Comparison of ENCODE assay signal across 28 mouse cellular contexts in the genomic region with DNA sequence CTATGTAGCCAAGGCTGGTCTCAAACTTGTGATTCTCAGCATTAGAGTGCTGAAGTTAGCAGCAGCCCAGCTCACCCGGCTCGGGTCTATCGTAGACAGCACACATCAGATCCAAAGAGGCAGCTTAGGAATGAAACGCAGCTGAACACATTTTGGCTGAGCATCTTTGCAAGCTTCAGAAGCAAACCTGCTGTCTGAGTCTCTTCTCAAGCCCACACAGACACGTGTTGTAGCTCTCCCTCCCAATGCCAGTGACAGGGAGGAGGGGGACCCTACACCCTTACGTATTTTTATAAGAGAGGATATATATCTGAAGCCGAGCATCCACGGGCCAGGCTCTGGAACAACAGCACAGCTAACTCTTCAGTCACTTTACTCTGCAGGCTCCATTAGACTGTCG. TPM values are rescaled to one million over a fixed set of nuclear protein-coding genes. Genes with fewer than 3 reads are reported as not detected.
DNase-seq lines count a peak whose midpoint lies in the region; ATAC-seq and TF ChIP-seq lines count a peak whose summit lies in the region.
"Had no signal": no experiment of that assay in that cellular context is flagged by ENCODE, and none has a peak within 500 bp of the region (broad histone marks: within the 10 kb centered on the region; RNA-seq: fewer than 3 reads in every experiment).

No protein-coding gene starts in this region.

- WGBS in kidney, postnatal 0 days, result 82% methylated on average over 9 of the region's 9 CpGs
- WGBS in kidney, embryonic 14.5 days, result 78% methylated on average over 9 of the region's 9 CpGs

- H3K36me3 ChIP-seq in kidney, postnatal 0 days (ENCODE audit: insufficient read depth, low read length), result peaks cover 17% of the 10 kb centered on the region
- peaks cover 14% of the 10 kb centered on the region for H3K36me3 ChIP-seq in kidney, embryonic 14.5 days (ENCODE audit: control insufficient read depth, insufficient read depth, low read length)

- DNase-seq in frontal cortex, postnatal 25 days (ENCODE audit: low spot score in 2 of 2), result no peak
- no peak for DNase-seq in kidney, postnatal 0 days (ENCODE audit: low spot score)
- DNase-seq in left cerebral cortex, postnatal 14 days (ENCODE audit: low spot score in 2 of 2), result peak; percentile 25 to 47
- no peak for DNase-seq in left cerebral cortex, adult 8-10 months (ENCODE audit: low spot score in 2 of 2)
- DNase-seq in telencephalon, adult 2 months (ENCODE audit: low read depth, low spot score), result peak; percentile 11
- DNase-seq: adrenal gland, adult 8-10 months; adrenal gland, postnatal 36 days; B cell, adult 2 months; cerebellum, adult 11 months; cerebellum, adult 8-10 months; cerebellum, postnatal 14 days; embryo, embryonic 11 days; gastrocnemius, postnatal 10 days; heart, adult 18-20 months; heart, postnatal 14 days had no signal

- H3K9ac ChIP-seq in kidney, postnatal 0 days (ENCODE audit: low read depth, low read length), result no peak overlapping the region
- no peak overlapping the region for H3K9ac ChIP-seq in kidney, embryonic 14.5 days (ENCODE audit: low read depth, low read length)
- H3K9ac ChIP-seq: embryonic facial prominence, embryonic 15.5 days; heart, embryonic 15.5 days had no signal

- intact Hi-C loops in left cerebral cortex, postnatal 14 days (cut with DNase I), result no loop called here

- H3K27ac ChIP-seq in kidney, postnatal 0 days, result peak overlapping the region; percentile 79; the same call in 1 of the 2 replicates
- no peak overlapping the region for H3K27ac ChIP-seq in kidney, embryonic 14.5 days (ENCODE audit: low read depth, low read length)
- H3K27ac ChIP-seq: embryonic facial prominence, embryonic 15.5 days; forebrain, embryonic 10.5 days; heart, embryonic 15.5 days had no signal

- no peak overlapping the region for H3K4me2 ChIP-seq in kidney, postnatal 0 days (ENCODE audit: low read length)
- no peak overlapping the region for H3K4me2 ChIP-seq in kidney, embryonic 14.5 days (replicated peaks; ENCODE audit: low read depth, low read length)
- H3K4me2 ChIP-seq: embryonic facial prominence, embryonic 15.5 days; heart, embryonic 11.5 days; heart, embryonic 15.5 days had no signal

- peak; percentile 57; the same call in 1 of the 2 replicates for ATAC-seq in frontal cortex, adult (ENCODE audit: low TSS enrichment)
- ATAC-seq in kidney, postnatal 0 days (replicated peaks; ENCODE audit: low FRiP score, low read depth), result no peak
- no peak for ATAC-seq in kidney, embryonic 14.5 days (ENCODE audit: low FRiP score, low TSS enrichment)
- ATAC-seq: CD4-positive, CD25-positive, alpha-beta regulatory T cell, adult 4 months; forebrain, embryonic 14.5 days had no signal

- TF ChIP-seq CTCF in kidney, postnatal 0 days (IDR thresholded peaks at IDR 0.05; ENCODE audit: low read depth), result no peak

- no peaks in the 10 kb centered on the region for H3K4me1 ChIP-seq in kidney, postnatal 0 days (replicated peaks; ENCODE audit: insufficient read depth, low read length)
- H3K4me1 ChIP-seq in kidney, embryonic 14.5 days (ENCODE audit: control insufficient read depth, insufficient read depth, low read length), result no peaks in the 10 kb centered on the region
- H3K4me1 ChIP-seq: embryonic facial prominence, embryonic 15.5 days; forebrain, embryonic 10.5 days had no signal

- H3K27me3 ChIP-seq in kidney, postnatal 0 days (ENCODE audit: insufficient read depth, low read length), result no peaks in the 10 kb centered on the region
- no peaks in the 10 kb centered on the region for H3K27me3 ChIP-seq in kidney, embryonic 14.5 days (ENCODE audit: control insufficient read depth, insufficient read depth, low read length)
- H3K27me3 ChIP-seq: embryonic facial prominence, embryonic 15.5 days; heart, embryonic 15.5 days had no signal

- H3K9me3 ChIP-seq in kidney, postnatal 0 days (replicated peaks; ENCODE audit: low read length), result no peaks in the 10 kb centered on the region
- H3K9me3 ChIP-seq in kidney, embryonic 14.5 days (ENCODE audit: control insufficient read depth, low read length), result no peaks in the 10 kb centered on the region
- H3K9me3 ChIP-seq: embryonic facial prominence, embryonic 15.5 days; forebrain, embryonic 10.5 days; G1E; heart, embryonic 15.5 days had no signal

- H3K4me3 ChIP-seq in kidney, postnatal 0 days (replicated peaks; ENCODE audit: low read depth, low read length), result no peak overlapping the region
- H3K4me3 ChIP-seq in kidney, embryonic 14.5 days (ENCODE audit: low read length), result no peak overlapping the region
- H3K4me3 ChIP-seq: embryonic facial prominence, embryonic 15.5 days; erythroblast, embryonic 14.5 days; forebrain, embryonic 10.5 days; heart, embryonic 15.5 days had no signal

RNA-seq across cellular contexts. Expression of a gene that starts 27.8 kb away (rescaled TPM):
- polyA plus RNA-seq in kidney, postnatal 0 days (2015; fragmentation: Nextera tagmentation; extraction: Ambion mirVana), result 95.1 and 99.1 TPM in 2 replicates
- polyA plus RNA-seq in kidney, embryonic 14.5 days (2014; fragmentation: Nextera tagmentation; extraction: Ambion mirVana), result 59.7 and 87.4 TPM in 2 replicates
- under 1 TPM in 1 of 2 experiments, not detected in 1; 0.17 TPM for total RNA-seq in left cerebral cortex, postnatal 14 days (2021)
- 1 to 10 TPM in 1 of 4 experiments, under 1 TPM in 1, not detected in 2; 0.28 to 1.4 TPM for total RNA-seq in left cerebral cortex, adult 8-10 months (2022)

RNA-seq across cellular contexts. Expression of a gene that starts 28.3 kb away (rescaled TPM):
- 12.5 and 18.7 TPM in 2 replicates for polyA plus RNA-seq in kidney, postnatal 0 days (2015; fragmentation: Nextera tagmentation; extraction: Ambion mirVana)
- 5.0 and 6.4 TPM in 2 replicates for polyA plus RNA-seq in kidney, embryonic 14.5 days (2014; fragmentation: Nextera tagmentation; extraction: Ambion mirVana)
- total RNA-seq in left cerebral cortex, postnatal 14 days (2021), result not detected
- not detected for total RNA-seq in left cerebral cortex, adult 8-10 months (2022)
- total RNA-seq: adrenal gland, adult 8-10 months; adrenal gland, postnatal 36 days; common myeloid progenitor, adult 5-6 weeks; gastrocnemius, postnatal 10 days; gastrocnemius, postnatal 4 days; heart, adult 18-20 months; heart, postnatal 14 days; hematopoietic stem cell, adult 5-6 weeks had no signal
- polyA plus RNA-seq: erythroblast, embryonic 14.5 days; forebrain, embryonic 10.5 days; heart, embryonic 15.5 days had no signal

RNA-seq across cellular contexts. Expression of a gene that starts 36.5 kb away (rescaled TPM):
- polyA plus RNA-seq in kidney, postnatal 0 days (2015; fragmentation: Nextera tagmentation; extraction: Ambion mirVana), result 3.3 and 5.0 TPM in 2 replicates
- polyA plus RNA-seq in kidney, embryonic 14.5 days (2014; fragmentation: Nextera tagmentation; extraction: Ambion mirVana), result 3.7 and 4.4 TPM in 2 replicates
- total RNA-seq in left cerebral cortex, postnatal 14 days (2021), result not detected
- total RNA-seq in left cerebral cortex, adult 8-10 months (2022), result not detected
- total RNA-seq: common myeloid progenitor, adult 5-6 weeks; G1E; gastrocnemius, postnatal 10 days; gastrocnemius, postnatal 4 days; heart, adult 18-20 months; heart, postnatal 14 days; hematopoietic stem cell, adult 5-6 weeks had no signal
- polyA plus RNA-seq: erythroblast, embryonic 14.5 days; forebrain, embryonic 14.5 days; G1E; heart, embryonic 11.5 days had no signal

Comparison
In these comparisons a context has a peak if more than half of its experiments do, and no peak if none do; other contexts are left out.
1. DNase-seq: peak in left cerebral cortex, postnatal 14 days (2 of 2) and telencephalon, adult 2 months (single experiment); none in frontal cortex, postnatal 25 days (0 of 2), kidney, postnatal 0 days (single experiment) and left cerebral cortex, adult 8-10 months (0 of 2).